Mouse (Mus musculus): ENCODE measurements around the gene Olfr640. TPM values are rescaled to one million over a fixed set of nuclear protein-coding genes. Genes with fewer than 3 reads are reported as not detected.

Olfr640 gene
- total RNA-seq (2023): not detected in 2 replicates

GRCm38 (mm10) chr7:104025473-104025872 lies at the start of gene Olfr640:
Olfr640 (minus strand) TSS chr7:104025573.

GRCm38 (mm10) chr7:104071769-104072168 lies 46.4 kb upstream of the Olfr640 start, which contains the start of gene Olfr644:
Olfr644 (minus strand) TSS chr7:104071869.

GRCm38 (mm10) chr7:104061345-104061744 lies 36.0 kb upstream of the Olfr640 start, which contains the start of gene 4930516K23Rik:
4930516K23Rik (minus strand) TSS chr7:104061445.

GRCm38 (mm10) chr7:104052566-104052965 lies 27.2 kb upstream of the Olfr640 start, which contains the start of gene Olfr642:
Olfr642 (minus strand) TSS chr7:104052666.

GRCm38 (mm10) chr7:104035145-104035544 lies 9.8 kb upstream of the Olfr640 start, which contains the start of gene Olfr641:
Olfr641 (plus strand) TSS chr7:104035445.

GRCm38 (mm10) chr7:104017203-104017602 lies 8.2 kb downstream of the Olfr640 start, which contains the start of gene Olfr639:
Olfr639 (minus strand) TSS chr7:104017303.

GRCm38 (mm10) chr7:103998446-103998845 lies 26.9 kb downstream of the Olfr640 start, which contains the start of gene Olfr638:
Olfr638 (plus strand) TSS chr7:103998746.

GRCm38 (mm10) chr7:103970852-103971251 lies 54.5 kb downstream of the Olfr640 start, which contains the start of gene Olfr635:
Olfr635 (plus strand) TSS chr7:103971152.

Other genes starting within 250 kb of the Olfr640 start
- not detected in 2 replicates for gene Olfr68, start 245.9 kb downstream of the Olfr640 start, total RNA-seq (2023)
- not detected in 2 replicates for gene Olfr67, start 233.8 kb downstream of the Olfr640 start, total RNA-seq (2023)
- 16.2 and 21.8 TPM in 2 replicates for gene Hbb-bt, start 211.6 kb downstream of the Olfr640 start, total RNA-seq (2023)
- 59.0 and 111 TPM in 2 replicates for gene Hbb-bs, start 197.5 kb downstream of the Olfr640 start, total RNA-seq (2023)
- not detected in 2 replicates for gene Hbb-bh2, start 185.1 kb downstream of the Olfr640 start, total RNA-seq (2023)
- not detected in 2 replicates for gene Hbb-bh1, start 182.4 kb downstream of the Olfr640 start, total RNA-seq (2023)
- not detected in 2 replicates for gene Hbb-y, start 172.4 kb downstream of the Olfr640 start, total RNA-seq (2023)
- not detected in 2 replicates for gene Olfr66, start 139.3 kb downstream of the Olfr640 start, total RNA-seq (2023)
- not detected in 2 replicates for gene Olfr64, start 131.1 kb downstream of the Olfr640 start, total RNA-seq (2023)
- not detected in 2 replicates for gene Olfr65, start 122.1 kb downstream of the Olfr640 start, total RNA-seq (2023)
- gene Olfr631, start 96.7 kb downstream of the Olfr640 start, total RNA-seq (2023): not detected in 2 replicates
- not detected in 2 replicates for gene Olfr632, start 91.2 kb downstream of the Olfr640 start, total RNA-seq (2023)
- gene Olfr633, start 81.1 kb downstream of the Olfr640 start, total RNA-seq (2023): not detected in 2 replicates
- not detected in 2 replicates for gene Olfr635, start 54.4 kb downstream of the Olfr640 start, total RNA-seq (2023)
- gene Olfr638, start 26.8 kb downstream of the Olfr640 start, total RNA-seq (2023): not detected in 2 replicates
- 0.07 and 0.09 TPM in 2 replicates for gene Olfr639, start 8.3 kb downstream of the Olfr640 start, total RNA-seq (2023)
- not detected in 2 replicates for gene Olfr641, start 9.9 kb upstream of the Olfr640 start, total RNA-seq (2023)
- gene Olfr642, start 27.1 kb upstream of the Olfr640 start, total RNA-seq (2023): not detected in 2 replicates
- not detected in 2 replicates for gene 4930516K23Rik, start 35.9 kb upstream of the Olfr640 start, total RNA-seq (2023)
- not detected in 2 replicates for gene Olfr644, start 46.3 kb upstream of the Olfr640 start, total RNA-seq (2023)
- gene Olfr645, start 59.9 kb upstream of the Olfr640 start, total RNA-seq (2023): not detected in 2 replicates
- gene Olfr646, start 79.3 kb upstream of the Olfr640 start, total RNA-seq (2023): 0.11 TPM in 1 of 2 replicates, not detected in the other
- gene Ubqln5, start 104.3 kb upstream of the Olfr640 start, total RNA-seq (2023): not detected in 2 replicates
- not detected in 2 replicates for gene Olfr643, start 111.8 kb upstream of the Olfr640 start, total RNA-seq (2023)
- gene Ubqln3, start 117.7 kb upstream of the Olfr640 start, total RNA-seq (2023): not detected in 2 replicates
- gene Ubqlnl, start 125.0 kb upstream of the Olfr640 start, total RNA-seq (2023): not detected in 2 replicates
- gene Olfm5, start 139.3 kb upstream of the Olfr640 start, total RNA-seq (2023): not detected in 2 replicates
- gene Olfr648, start 157.8 kb upstream of the Olfr640 start, total RNA-seq (2023): 0.18 TPM in 1 of 2 replicates, not detected in the other
- not detected in 2 replicates for gene Olfr649, start 170.4 kb upstream of the Olfr640 start, total RNA-seq (2023)
- gene Trim6, start 193.2 kb upstream of the Olfr640 start, total RNA-seq (2023): 1.9 and 6.6 TPM in 2 replicates
- gene Trim34a, start 218.9 kb upstream of the Olfr640 start, total RNA-seq (2023): 13.1 and 16.5 TPM in 2 replicates

All from neutrophil, adult 65 days (primary cell).